Mouse (Mus musculus) testis, adult 2 months (tissue): ENCODE measurements at regions not wholly inside any gene's neighbourhood (a gene's known extent, or its start where the extent isn't known, plus 50 kb on each side); places are given as distances from the start of the nearest gene placed in this dataset.

Experiments used
- CTCF ChIP-seq: fragments of 200-500 bp; IDR thresholded peaks from 2 replicates; pipeline ENCODE4 v1.5.1; 2012; ENCODE audit warnings: low read depth, mild to moderate bottlenecking, inconsistent platforms, low read length, moderate library complexity; ENCODE audit not compliant: control insufficient read depth, insufficient read depth, insufficient replicate concordance
- POLR2A ChIP-seq: fragments of 200-500 bp; IDR thresholded peaks from 2 replicates; pipeline ENCODE4 v1.6.1; 2012; ENCODE audit warnings: low read depth, mild to moderate bottlenecking, inconsistent platforms, low read length, moderate library complexity; ENCODE audit not compliant: control insufficient read depth

- TF ChIP-seq CTCF (no peak), POLR2A (no peak)
Measured at GRCm38 (mm10) chr11:17680998-17681397, 272.7 kb downstream of the Etaa1 start.
